Mouse (Mus musculus) c-Kit-positive CD71-positive TER-119-negative erythroid progenitor cells, embryonic 14.5 days (primary cell): ENCODE data around the gene Kdm1b.

Experiments used
- DNase-seq: peaks from one replicate; pipeline ENCODE4 v3.0.0-alpha.2; 2013; ENCODE audit warnings: low read depth

The Kdm1b gene

DNA sequence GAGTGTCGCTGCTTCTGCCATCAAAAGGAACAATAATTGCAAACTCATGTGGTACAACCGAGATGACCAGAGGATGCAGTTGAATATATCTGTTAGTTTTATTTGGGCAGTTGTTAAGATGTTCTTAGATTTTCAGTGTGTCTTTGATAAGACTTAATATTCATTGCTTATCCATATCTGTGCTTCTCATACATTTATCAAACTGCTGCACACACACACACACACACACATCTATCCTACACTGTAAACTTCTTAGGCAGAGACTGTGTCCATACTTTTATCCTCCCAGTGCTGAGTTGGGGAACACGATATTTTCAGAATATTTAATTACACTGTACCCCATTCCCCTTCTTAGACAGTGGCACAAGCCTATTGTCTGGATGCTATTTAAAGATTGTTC lies 67.9 kb downstream of the Kdm1b start:
- no peak for DNase-seq

- DNase-seq: no peak
Observed at GRCm38 (mm10) chr13:47112056-47112455, 68.8 kb downstream of the Kdm1b start.

DNA sequence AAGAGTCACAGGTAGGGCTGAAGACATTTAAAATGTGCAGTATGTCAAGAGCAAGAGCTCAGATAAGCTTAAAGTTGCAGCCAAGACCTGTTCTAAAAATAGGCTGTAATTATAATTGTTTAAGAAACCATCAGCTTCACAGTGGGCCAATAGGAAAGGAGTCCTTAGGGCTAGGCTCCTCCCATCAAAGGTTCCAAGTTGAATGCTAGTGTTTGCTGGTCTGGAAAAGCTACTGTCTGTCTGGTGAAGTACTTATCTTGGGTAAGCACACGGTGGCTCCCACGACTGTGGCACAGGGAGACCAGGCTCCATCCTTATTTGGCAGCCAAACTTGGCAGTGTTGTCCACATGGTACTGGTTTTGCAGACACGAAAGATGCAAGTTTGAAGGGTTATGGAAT lies 69.6 kb downstream of the Kdm1b start:
- peak; percentile 94 for DNase-seq

- no peak for DNase-seq
Observed at GRCm38 (mm10) chr13:47116000-47116399, 72.7 kb downstream of the Kdm1b start.

DNA sequence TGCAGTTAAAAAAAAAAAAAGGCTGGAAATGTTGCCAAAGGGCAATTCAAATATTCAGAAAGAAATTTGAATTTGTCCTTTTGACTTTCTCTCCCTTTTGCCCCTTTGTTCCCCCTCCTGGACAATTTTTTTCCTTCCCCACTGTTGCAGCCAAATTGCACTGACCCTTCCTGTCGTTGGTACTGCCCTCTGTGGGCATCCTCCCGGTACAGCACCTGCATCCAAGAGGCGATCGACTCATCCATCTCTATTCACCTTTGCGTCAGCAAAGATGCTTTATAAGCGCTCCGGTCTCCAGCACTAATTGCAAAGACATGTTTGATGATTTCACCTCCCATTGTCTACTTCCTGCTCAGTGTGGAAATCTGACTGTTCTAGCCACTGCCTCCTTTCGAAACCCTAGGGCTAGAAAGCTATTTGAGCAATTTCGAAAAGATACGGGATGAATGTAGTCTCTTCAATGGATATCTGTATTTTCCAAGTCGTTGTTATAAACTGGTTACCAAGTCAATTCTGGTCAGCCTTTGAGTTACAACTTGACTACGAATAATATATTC lies 78.1 kb downstream of the Kdm1b start:
- no peak for DNase-seq

- DNase-seq: no peak
Observed at GRCm38 (mm10) chr13:47122537-47123430, 79.5 kb downstream of the Kdm1b start, which contains the start of gene Rnf144b. Rnf144b (plus strand) TSS chr13:47122656.

DNA sequence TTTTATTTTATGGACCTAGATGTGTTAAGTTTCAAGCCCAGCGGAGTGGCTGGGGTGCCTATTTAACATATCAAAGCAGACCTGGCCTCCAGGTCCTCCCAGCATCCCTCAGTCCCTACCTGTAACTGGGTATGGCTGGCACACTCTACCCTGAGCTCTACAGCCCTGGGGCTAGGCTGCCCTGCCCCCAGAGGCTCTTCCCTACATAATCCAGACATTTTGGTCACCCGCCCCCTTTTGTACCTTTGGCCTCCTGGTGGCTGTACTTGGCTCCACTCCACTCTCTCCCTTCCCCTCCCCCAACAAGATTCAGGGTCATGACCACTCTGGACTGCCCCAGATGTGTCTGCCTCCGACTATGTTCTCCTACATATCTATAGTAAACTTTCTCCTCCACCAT lies 81.2 kb downstream of the Kdm1b start:
- no peak for DNase-seq

- no peak for DNase-seq
Observed at GRCm38 (mm10) chr13:47124986-47125385, 81.7 kb downstream of the Kdm1b start.

GRCm38 (mm10) chr13:47125595-47125994 lies 82.3 kb downstream of the Kdm1b start:
- DNase-seq: no peak

DNA sequence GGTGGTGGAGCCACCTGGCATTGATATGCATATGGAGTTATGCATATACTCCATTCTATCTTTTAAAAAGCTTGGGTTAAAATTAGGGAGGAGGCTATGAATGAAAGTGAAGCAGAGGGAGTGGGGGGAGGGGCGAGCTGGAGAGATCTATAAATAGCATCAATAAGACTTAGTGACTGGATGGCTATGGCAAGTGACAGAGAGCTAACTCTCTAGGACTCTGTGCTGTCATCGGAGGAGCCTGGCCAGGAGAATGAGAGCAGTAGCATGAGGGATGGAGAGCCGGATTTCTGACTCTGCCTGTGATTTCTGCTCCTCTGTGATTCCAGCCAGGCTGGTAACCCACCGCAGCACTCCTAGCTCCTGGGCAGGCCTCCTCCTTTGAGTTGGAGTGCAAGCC lies 85.8 kb downstream of the Kdm1b start:
- DNase-seq: no peak

DNA sequence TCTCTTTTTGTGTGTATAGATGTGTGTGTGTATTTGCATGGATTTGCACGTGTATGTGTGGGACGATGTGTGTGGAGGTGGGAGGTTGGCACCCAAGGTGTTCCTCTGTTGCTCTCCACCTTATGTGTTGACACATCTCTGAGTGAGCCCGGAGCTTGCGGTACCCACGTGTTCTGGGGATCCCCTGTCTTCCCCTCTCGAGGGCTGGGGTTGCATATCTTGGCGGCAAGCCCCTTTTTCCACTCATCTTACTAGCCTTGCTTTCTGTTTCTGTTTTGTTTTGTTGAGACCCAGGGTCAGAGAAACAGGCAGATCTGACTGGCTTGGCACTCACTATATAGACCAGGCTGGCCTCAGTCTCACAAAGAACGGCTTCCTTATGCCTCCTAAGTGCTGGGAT lies 89.8 kb downstream of the Kdm1b start:
- DNase-seq: no peak

GRCm38 (mm10) chr13:47134836-47135235 lies 91.5 kb downstream of the Kdm1b start:
- DNase-seq: no peak
